14 mouse cellular contexts compared by ENCODE assay signal in the genomic region with DNA sequence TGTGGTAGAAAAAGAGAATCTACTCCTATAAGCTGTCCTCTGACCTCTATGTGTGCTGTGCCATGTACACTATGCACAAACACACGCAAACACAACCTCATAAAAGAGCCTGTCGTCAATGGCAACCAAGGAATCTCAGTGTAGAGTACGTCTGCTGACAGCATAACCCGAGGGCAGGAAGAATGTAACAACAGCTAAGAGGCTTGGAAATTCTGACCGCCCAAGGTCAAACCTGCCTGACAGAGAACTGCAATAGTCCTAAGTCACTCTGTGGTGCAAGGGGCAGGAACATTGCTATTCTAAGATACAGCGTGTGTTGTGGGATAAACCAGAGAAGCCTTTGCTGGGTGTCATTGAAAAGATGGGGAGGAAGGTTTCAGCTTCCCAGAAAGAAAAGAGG.
DNase-seq lines count a peak whose midpoint lies in the region; ATAC-seq lines count a peak whose summit lies in the region.
"Had no signal": no experiment of that assay in that cellular context is flagged by ENCODE, and none has a peak within 500 bp of the region (broad histone marks: within the 10 kb centered on the region; RNA-seq: fewer than 3 reads in every experiment).

No protein-coding gene starts in this region.

- no peaks in the 10 kb centered on the region for H3K36me3 ChIP-seq in lung, embryonic 15.5 days
- H3K36me3 ChIP-seq: forebrain, embryonic 15.5 days; limb, embryonic 12.5 days had no signal

- intact Hi-C loops in heart, postnatal 10 days (cut with DNase I) = loop anchor here (5.0 kb wide), 1 partner anchor 84 kb away; a partner anchor contains a TSS

- peak overlapping the region; percentile 42 for H3K27ac ChIP-seq in lung, embryonic 15.5 days
- H3K27ac ChIP-seq: forebrain, embryonic 15.5 days; limb, embryonic 12.5 days had no signal

- 12% methylated on average over 6 of the region's 6 CpGs for WGBS in lung, embryonic 15.5 days

- no peaks in the 10 kb centered on the region for H3K27me3 ChIP-seq in lung, embryonic 15.5 days
- H3K27me3 ChIP-seq: forebrain, embryonic 15.5 days; limb, embryonic 12.5 days; Patski had no signal

- H3K9me3 ChIP-seq in lung, embryonic 15.5 days = no peaks in the 10 kb centered on the region
- H3K9me3 ChIP-seq: forebrain, embryonic 15.5 days; limb, embryonic 12.5 days; megakaryocyte, embryonic 14.5 days had no signal

- DNase-seq in adrenal gland, adult 2 months = peak; percentile 70
- no peak for DNase-seq in adrenal gland, adult 18-20 months (ENCODE audit: low spot score in 2 of 2)
- DNase-seq in lung, postnatal 25 days (ENCODE audit: low spot score) = no peak
- DNase-seq in heart, postnatal 10 days = peak; percentile 40 to 57
- DNase-seq in lung, postnatal 14 days = peak; percentile 29
- no peak for DNase-seq in cerebellum, postnatal 14 days
- no peak for DNase-seq in left cerebral cortex, adult 11 months (ENCODE audit: low spot score)
- DNase-seq: cerebellum, adult 18-20 months had no signal

- no peak overlapping the region for H3K4me2 ChIP-seq in lung, embryonic 15.5 days
- H3K4me2 ChIP-seq: forebrain, embryonic 15.5 days; limb, embryonic 12.5 days had no signal

- peaks cover 33% of the 10 kb centered on the region for H3K4me1 ChIP-seq in lung, embryonic 15.5 days

- no peak overlapping the region for H3K9ac ChIP-seq in lung, embryonic 15.5 days
- H3K9ac ChIP-seq: forebrain, embryonic 15.5 days; limb, embryonic 12.5 days had no signal

- no peak for ATAC-seq in lung, embryonic 15.5 days (ENCODE audit: borderline replicate concordance, extremely low read depth, low FRiP score, low TSS enrichment)
- ATAC-seq: forebrain, embryonic 15.5 days; inflammation-experienced regulatory T-cells, adult 6 months; Patski had no signal

- no peak overlapping the region for H3K4me3 ChIP-seq in lung, embryonic 15.5 days
- H3K4me3 ChIP-seq: forebrain, embryonic 15.5 days; limb, embryonic 12.5 days; megakaryocyte, embryonic 14.5 days had no signal

Comparison
In these comparisons a context has a peak if more than half of its experiments do, and no peak if none do; other contexts are left out.
1. DNase-seq: peak in adrenal gland, adult 2 months (single experiment), heart, postnatal 10 days (2 of 2) and lung, postnatal 14 days (single experiment); none in adrenal gland, adult 18-20 months (0 of 2), lung, postnatal 25 days (single experiment), cerebellum, postnatal 14 days (0 of 2) and left cerebral cortex, adult 11 months (single experiment).